Mouse (Mus musculus): ENCODE measurements around the gene Tmem141.

The Tmem141 gene

DNA sequence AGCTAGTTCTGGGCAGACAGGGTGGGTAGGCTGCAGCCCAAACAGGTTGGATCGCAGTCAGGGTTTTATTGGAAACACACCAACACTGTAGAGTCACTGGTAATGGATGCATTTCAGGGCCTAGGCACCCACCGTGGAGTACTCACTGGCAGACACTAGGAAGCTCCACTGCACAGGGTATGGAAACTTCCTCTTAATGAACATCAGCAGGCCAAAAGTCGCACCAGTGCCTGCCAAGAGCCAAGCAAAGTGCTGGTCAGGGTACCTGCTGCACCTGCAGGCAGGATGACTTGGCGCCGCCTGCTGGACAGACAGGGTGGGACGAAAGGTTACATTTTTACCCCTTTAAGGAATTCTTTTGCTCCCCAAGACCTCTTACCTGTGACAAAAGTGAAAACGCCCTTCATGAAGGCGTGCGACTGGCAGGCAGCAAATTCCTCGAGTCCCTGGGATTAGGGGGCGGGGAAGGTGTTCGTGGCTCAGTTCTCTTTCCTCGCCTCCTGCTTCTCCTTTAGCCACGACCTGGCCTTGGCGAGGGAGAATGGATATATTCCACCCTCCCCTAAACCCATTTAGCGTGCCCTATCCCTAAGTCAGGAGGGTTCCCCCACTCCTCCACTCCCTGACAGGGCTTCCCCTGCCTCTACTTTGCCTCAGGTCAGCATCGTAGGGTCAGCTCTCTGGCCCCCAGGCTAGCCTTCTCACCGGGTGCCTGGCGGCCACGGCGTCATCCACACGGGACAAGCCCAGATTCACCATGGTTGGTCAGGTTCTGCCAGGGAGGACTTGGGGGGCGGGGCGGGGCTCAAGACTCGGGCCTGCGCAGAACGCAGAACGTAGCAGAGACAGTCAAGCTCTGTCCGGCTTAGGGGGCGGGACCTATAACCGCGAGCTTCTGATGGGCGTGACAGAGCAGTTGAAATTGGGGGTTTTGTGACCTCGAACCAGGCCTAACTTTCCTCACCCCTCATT is at the start of gene Tmem141:
Tmem141 (minus strand) TSS at position 777 of the 972 bp plus-strand sequence.
- peak; percentile 88 for DNase-seq (ENCODE audit: low read depth, low spot score)

DNA sequence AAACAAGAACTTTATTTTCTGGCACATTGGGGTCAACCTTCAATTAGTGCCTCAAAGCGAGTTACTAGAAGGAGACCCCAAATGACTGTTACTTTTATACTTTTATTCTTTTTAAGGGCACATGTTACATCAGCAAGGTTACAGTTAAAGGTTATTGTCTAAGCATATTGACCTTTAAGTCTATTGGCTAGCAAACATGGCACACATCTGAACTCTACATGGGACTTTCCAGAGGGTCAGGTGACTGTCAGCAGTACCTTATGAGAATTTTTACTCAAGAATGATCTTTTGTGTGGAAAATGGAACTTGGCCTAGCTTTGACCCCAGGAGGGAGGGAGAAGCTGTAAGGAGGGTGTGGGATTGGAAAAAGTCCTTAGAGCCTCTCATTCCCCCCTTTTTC is 44.7 kb upstream of the Tmem141 start:
- no peak for DNase-seq (ENCODE audit: low read depth, low spot score)

GRCm38 (mm10) chr2:25664125-25664524 is 42.3 kb upstream of the Tmem141 start:
- DNase-seq (ENCODE audit: low read depth, low spot score): no peak

DNA sequence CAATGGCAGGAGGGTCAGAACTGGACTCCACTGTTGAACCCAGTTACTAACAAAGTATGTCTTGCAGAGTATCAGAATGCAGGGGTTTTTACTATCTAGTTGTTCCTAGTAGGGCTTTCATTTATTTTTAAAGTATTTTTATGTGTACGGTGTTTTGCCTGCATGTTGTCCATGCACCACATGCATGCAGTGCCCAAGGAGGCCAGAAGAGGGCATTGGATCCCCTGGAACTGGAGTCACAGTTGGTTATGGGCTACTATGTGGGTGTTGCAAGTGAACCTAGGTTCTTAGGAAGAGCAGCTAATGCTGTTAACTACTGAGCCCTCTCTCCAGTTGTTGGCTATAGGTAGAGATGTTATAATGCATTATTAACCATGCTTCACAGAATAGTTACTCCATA is 41.7 kb upstream of the Tmem141 start:
- peak; percentile 35 for DNase-seq (ENCODE audit: low read depth, low spot score)

DNA sequence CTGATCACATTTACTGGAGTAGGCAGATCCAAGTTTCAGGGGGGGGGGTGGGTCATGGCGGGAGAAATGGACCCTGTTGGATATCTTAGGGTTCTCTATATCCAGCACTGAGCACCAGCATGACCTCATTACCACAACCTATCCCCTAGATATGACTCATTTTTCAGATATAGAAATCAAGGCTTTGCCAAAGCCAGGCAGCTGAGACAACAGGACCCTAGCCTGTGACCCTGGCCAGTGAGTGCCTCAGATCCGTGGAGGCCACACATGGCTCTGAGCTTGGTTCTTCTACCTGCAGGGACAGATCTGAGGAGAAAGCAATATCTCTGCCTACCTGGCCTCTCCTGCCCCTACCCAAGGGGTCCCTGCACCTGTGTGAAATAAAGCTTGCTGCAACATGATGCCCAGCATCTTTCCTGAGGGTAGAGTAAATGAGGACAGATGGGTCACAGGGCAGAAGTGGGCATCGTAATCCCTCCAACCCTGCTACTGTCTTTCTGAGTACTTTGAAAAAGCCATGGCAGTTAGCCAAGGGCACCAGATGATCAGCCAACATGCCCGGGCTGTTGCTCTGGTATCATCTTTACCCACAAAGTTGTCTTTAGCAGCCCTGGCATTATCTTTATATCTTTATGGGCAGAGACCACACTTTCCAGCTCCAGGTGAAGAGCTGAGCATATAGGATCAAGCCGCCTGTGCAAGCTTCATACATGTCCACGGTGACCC is 39.6 kb upstream of the Tmem141 start:
- no peak for DNase-seq (ENCODE audit: low read depth, low spot score)

GRCm38 (mm10) chr2:25660279-25660678 is 38.5 kb upstream of the Tmem141 start:
- DNase-seq (ENCODE audit: low read depth, low spot score): no peak

DNA sequence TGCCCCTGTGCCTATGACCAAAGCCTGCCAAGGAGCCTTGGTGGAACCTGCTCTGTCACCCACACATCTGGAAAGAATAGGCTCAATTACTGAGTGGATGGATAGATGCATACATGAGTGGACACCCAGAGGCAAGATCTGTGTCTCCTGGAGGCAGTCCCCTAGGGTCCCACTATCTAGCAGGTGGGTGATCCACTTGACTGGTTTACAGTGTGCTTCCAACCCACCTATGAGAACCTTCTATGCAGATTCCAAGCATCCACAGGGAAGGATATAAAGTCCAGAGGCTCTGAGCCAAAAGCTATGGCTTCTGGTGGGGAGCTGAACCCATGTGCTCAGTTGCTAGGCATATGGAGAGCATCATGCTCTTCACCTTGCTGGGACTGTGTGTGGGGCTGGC is 35.8 kb upstream of the Tmem141 start, which contains the start of gene Lcn5:
Lcn5 (plus strand) TSS at position 301 of the 400 bp plus-strand sequence.
- DNase-seq (ENCODE audit: low read depth, low spot score): no peak

DNA sequence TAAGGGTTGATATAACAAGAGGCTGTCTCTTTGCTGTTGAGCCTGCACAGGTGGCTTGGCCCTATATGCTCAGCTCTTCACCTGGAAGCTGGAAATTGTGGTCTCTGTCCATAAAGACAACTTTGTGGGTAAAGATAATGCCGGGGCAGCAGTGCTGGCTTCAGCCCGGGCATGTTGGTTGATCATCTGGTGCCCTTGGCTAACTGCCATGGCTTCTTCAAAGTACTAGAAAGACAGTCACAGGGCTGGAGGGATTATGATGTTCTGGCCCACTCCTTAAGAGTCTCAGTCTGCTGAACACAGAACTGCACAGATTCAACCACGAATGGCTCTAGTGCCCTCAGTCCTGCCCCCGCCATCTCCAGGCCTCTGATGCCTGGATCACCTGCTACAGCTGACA is 35.4 kb upstream of the Tmem141 start:
- no peak for DNase-seq (ENCODE audit: low read depth, low spot score)

- DNase-seq (ENCODE audit: low read depth, low spot score): no peak
Measured at GRCm38 (mm10) chr2:25656691-25657090, 34.9 kb upstream of the Tmem141 start.

- peak; percentile 22 for DNase-seq (ENCODE audit: low read depth, low spot score)
Measured at GRCm38 (mm10) chr2:25654502-25654901, 32.7 kb upstream of the Tmem141 start.

DNA sequence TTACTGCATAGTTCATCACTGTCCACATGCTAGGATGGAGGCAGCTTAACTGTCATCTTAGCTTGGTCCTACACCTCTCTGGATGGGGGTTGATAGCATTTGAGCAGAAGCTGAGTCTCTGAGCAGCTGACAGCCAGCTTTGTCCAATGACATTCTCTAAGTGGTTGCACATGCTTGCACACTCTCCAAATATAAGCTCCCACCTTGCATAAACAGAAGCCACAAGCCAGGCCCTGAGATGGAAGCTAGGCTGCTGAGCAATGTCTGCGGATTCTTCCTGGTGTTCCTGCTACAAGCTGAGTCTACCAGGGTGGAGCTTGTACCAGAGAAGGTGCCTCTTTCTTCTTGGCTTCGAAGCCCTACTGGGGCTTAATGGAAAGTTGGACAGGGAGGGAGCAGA is 31.1 kb upstream of the Tmem141 start, which contains the start of gene Lcn8:
Lcn8 (plus strand) TSS at position 219 of the 400 bp plus-strand sequence.
- no peak for DNase-seq (ENCODE audit: low read depth, low spot score)

DNA sequence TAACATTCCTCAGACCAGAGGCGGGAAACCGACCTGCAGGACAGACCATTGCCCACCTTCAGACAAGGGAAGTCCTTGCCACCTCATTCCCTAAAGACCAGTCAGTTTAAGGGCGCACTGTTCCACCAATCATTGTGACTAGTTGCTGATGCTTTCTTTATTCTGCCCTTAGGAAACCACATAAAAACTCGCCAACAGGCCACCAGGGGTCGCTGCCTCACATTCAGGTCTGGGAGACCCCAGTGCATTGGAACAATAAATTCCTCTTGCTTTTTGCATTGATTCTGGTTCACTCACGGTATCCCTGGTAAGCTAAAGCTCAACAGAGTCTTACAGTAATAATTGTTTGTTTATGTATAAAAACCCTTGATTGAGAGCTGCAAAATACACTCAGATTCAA is 18.1 kb upstream of the Tmem141 start:
- DNase-seq (ENCODE audit: low read depth, low spot score): peak; percentile 66

DNA sequence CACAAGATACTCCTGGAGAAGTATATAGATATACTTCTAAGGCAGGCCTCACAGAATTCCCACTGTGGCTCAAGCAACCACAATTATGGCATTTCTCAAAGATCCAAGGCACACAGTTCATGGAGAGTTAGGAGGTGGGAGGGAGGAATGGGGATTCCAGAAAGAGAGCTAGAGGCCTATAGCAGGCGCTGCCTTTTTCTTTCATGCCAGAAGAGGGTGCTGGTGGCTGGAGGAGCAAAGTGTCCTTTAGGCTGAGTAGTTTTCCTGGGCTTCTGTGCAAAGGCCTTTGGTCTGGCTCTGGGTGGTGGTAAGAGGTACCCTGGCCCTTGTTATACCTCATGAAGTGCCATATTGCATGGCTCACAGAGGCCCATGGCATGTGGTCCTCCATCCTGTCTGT is 12.2 kb upstream of the Tmem141 start:
- no peak for DNase-seq (ENCODE audit: low read depth, low spot score)

- no peak for DNase-seq (ENCODE audit: low read depth, low spot score)
Measured at GRCm38 (mm10) chr2:25633616-25634015, 11.8 kb upstream of the Tmem141 start.

DNA sequence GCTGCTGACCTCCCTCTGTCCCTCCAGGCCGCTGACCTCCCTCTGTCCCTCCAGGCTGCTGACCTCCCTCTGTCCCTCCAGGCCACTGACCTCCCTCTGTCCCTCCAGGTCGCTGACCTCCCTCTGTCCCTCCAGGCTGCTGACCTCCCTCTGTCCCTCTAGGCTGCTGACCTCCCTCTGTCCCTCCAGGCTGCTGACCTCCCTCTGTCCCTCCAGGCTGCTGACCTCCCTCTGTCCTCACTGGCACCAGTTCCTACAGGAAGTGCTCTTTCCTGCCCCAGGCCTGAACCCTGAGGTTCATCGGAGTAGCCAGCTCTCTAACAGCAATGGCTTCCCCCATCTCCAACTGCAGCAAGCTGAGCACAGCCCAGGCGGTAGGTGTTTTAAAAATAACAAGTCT is 6.9 kb upstream of the Tmem141 start:
- no peak for DNase-seq (ENCODE audit: low read depth, low spot score)

- DNase-seq (ENCODE audit: low read depth, low spot score): no peak
Measured at GRCm38 (mm10) chr2:25627811-25628210, 6.0 kb upstream of the Tmem141 start, which contains the start of gene Fcna. TSS of gene Fcna (minus strand) at chr2:25628030.

DNA sequence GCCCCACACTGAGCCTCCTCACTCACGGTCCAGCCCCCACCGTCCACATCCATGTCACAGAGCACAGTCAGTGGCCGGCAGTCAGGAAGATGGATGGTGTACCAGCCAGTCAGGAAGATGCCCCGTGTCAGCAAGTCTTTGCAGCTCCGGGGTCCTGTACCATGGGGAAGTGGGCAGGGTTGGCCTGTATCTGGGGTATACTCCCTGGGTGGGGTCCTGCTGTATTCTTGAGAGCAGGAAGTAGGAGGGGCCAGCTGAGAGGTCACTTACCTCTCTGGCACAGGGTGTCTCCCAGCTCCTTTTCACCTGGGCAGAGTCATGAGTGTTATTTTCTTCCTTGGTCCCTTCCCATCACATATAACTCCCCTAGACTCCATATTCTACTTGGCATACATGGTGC is 4.2 kb upstream of the Tmem141 start:
- DNase-seq (ENCODE audit: low read depth, low spot score): no peak

- DNase-seq (ENCODE audit: low read depth, low spot score): no peak
Measured at GRCm38 (mm10) chr2:25620852-25621228, 965 bp downstream of the Tmem141 start.

- no peak for DNase-seq (ENCODE audit: low read depth, low spot score)
Measured at GRCm38 (mm10) chr2:25620386-25620785, 1.4 kb downstream of the Tmem141 start.

GRCm38 (mm10) chr2:25617578-25617977 is 4.2 kb downstream of the Tmem141 start, which contains the start of gene Ccdc183:
TSS of gene Ccdc183 (minus strand) at chr2:25617678.
- no peak for DNase-seq (ENCODE audit: low read depth, low spot score)

- no peak for DNase-seq (ENCODE audit: low read depth, low spot score)
Measured at GRCm38 (mm10) chr2:25616398-25616797, 5.4 kb downstream of the Tmem141 start.

GRCm38 (mm10) chr2:25608671-25609070 is 13.1 kb downstream of the Tmem141 start:
- DNase-seq (ENCODE audit: low read depth, low spot score): no peak
